Mouse (Mus musculus) limb, embryonic 10.5 days (tissue): ENCODE measurements around the gene Rhob. TPM values are rescaled to one million over a fixed set of nuclear protein-coding genes. Genes with fewer than 3 reads are reported as not detected.

Experiments used
- DNase-seq: peaks from one replicate; pipeline ENCODE4 v3.0.0-alpha.2; 2017; ENCODE audit warnings: low spot score
- H3K27ac ChIP-seq: fragments of 300-500 bp; sonication (generic); 2 replicates; pipeline ENCODE4 v1.5.1; 2016; ENCODE audit warnings: mild to moderate bottlenecking
- H3K27me3 ChIP-seq: fragments of 300-500 bp; sonication (generic); 2 replicates; pipeline ENCODE4 v1.6.1; 2016; ENCODE audit warnings: low read depth, mild to moderate bottlenecking; ENCODE audit not compliant: poor library complexity, severe bottlenecking
- H3K36me3 ChIP-seq: fragments of 300-500 bp; sonication (generic); 2 replicates; pipeline ENCODE4 v1.6.1; 2016; ENCODE audit warnings: mild to moderate bottlenecking, moderate library complexity
- H3K4me1 ChIP-seq: fragments of 300-500 bp; sonication (generic); 2 replicates; pipeline ENCODE4 v1.6.1; 2016
- H3K4me3 ChIP-seq: fragments of 300-500 bp; sonication (generic); 2 replicates; pipeline ENCODE4 v1.5.1; 2016; ENCODE audit warnings: mild to moderate bottlenecking, moderate library complexity
- H3K9me3 ChIP-seq: fragments of 300-500 bp; sonication (generic); replicated peaks from 2 replicates; pipeline ENCODE4 v1.6.1; 2016; ENCODE audit warnings: mild to moderate bottlenecking
- WGBS: fragments of 180-500 bp; shearing (Covaris S2); methylation state at CpG from one replicate; pipeline ENCODE4 v1.1.7; 2016; 5-methylcytosine and 5-hydroxymethylcytosine counted together
- polyA plus RNA-seq: library from polyadenylated mRNA; unstranded; fragments of >200 nt; fragmentation: Nextera tagmentation; extraction: Ambion mirVana; gene quantifications from 2 replicates; pipeline ENCODE4 v1.2.1, GENCODE M21; 2016

The Rhob gene
- polyA plus RNA-seq, 1 experiment from 2014 or later = 14.7 TPM

GRCm38 (mm10) chr12:8450028-8450427 lies 49.8 kb downstream of the Rhob start:
- H3K4me3 ChIP-seq = no peak overlapping the region
- DNase-seq = no peak
- H3K9me3 ChIP-seq = no peaks in the 10 kb centered on the region
- no peak overlapping the region for H3K27ac ChIP-seq
- no peaks in the 10 kb centered on the region for H3K36me3 ChIP-seq
- WGBS = 95% methylated on average over 1 of the region's 1 CpGs
- H3K27me3 ChIP-seq = no peaks in the 10 kb centered on the region
- peaks cover 25% of the 10 kb centered on the region for H3K4me1 ChIP-seq

Other genes starting within 250 kb of the Rhob start
- gene Gdf7, start 198.1 kb downstream of the Rhob start, polyA plus RNA-seq = 0.13 and 0.14 TPM in 2 replicates
- 18.4 and 19.5 TPM in 2 replicates for gene Hs1bp3, start 186.6 kb downstream of the Rhob start, polyA plus RNA-seq
- gene Slc7a15, start 99.1 kb upstream of the Rhob start, polyA plus RNA-seq = not detected in 2 replicates
- gene Pum2, start 174.1 kb upstream of the Rhob start, polyA plus RNA-seq = 58.4 and 65.6 TPM in 2 replicates